Mouse (Mus musculus) MEL (cell line): Measurements from ENCODE around the gene Rps26. TPM values are rescaled to one million over a fixed set of nuclear protein-coding genes. Genes with fewer than 3 reads are reported as not detected.

Experiments used
- DNase-seq: peaks from one replicate; pipeline ENCODE4 v3.0.0; 2011; ENCODE audit warnings: low read depth, low spot score
- H3K27ac ChIP-seq: 2 replicates; pipeline ENCODE4 v1.5.1; 2012; ENCODE audit warnings: low read depth, mild to moderate bottlenecking, control low read depth, low read length, moderate library complexity; ENCODE audit not compliant: control insufficient read depth
- H3K27me3 ChIP-seq, 2 experiments: fragments of 150-350 bp in 1 of 2; sonication (generic) in 1 of 2; 2 replicates each; pipeline ENCODE4 v1.6.1; 2012; ENCODE audit warnings: low read length in 2 of 2, mild to moderate bottlenecking in 2 of 2, improper control_type of control experiment in 1 of 2, moderate library complexity in 1 of 2; ENCODE audit not compliant: insufficient read depth in 2 of 2, control insufficient read depth in 1 of 2
- H3K36me3 ChIP-seq, 2 experiments: 2 replicates each; pipeline ENCODE4 v1.6.1; 2012 to 2014; ENCODE audit warnings: low read length in 2 of 2, improper control_type of control experiment in 1 of 2, inconsistent platforms in 1 of 2, mild to moderate bottlenecking in 1 of 2; ENCODE audit not compliant: insufficient read depth in 2 of 2, control insufficient read depth in 1 of 2
- H3K4me1 ChIP-seq, 2 experiments: fragments of 150-350 bp in 1 of 2; sonication (generic) in 1 of 2; 2 replicates each; pipeline ENCODE4 v1.6.1; 2012; ENCODE audit warnings: low read length in 2 of 2, improper control_type of control experiment in 1 of 2, mild to moderate bottlenecking in 1 of 2; ENCODE audit not compliant: insufficient read depth in 2 of 2, control insufficient read depth in 1 of 2
- H3K4me3 ChIP-seq, 2 experiments: fragments of 150-350 bp in 1 of 2; sonication (generic) in 1 of 2; 2 replicates each; pipeline ENCODE4 v1.5.1; 2012; ENCODE audit warnings: low read depth in 2 of 2, low read length in 2 of 2, mild to moderate bottlenecking in 2 of 2, moderate library complexity in 2 of 2, control low read depth in 1 of 2, improper control_type of control experiment in 1 of 2; ENCODE audit not compliant: control insufficient read depth in 1 of 2, insufficient read depth in 1 of 2
- H3K79me2 ChIP-seq: 2 replicates; pipeline ENCODE4 v1.6.1; 2012; ENCODE audit warnings: mild to moderate bottlenecking, low read length, moderate library complexity; ENCODE audit not compliant: control insufficient read depth, poor library complexity, insufficient read depth
- H3K9ac ChIP-seq: 2 replicates; pipeline ENCODE4 v1.6.1; 2012; ENCODE audit warnings: low read depth, mild to moderate bottlenecking, control low read depth, low read length, moderate library complexity; ENCODE audit not compliant: control insufficient read depth, poor library complexity, severe bottlenecking
- H3K9me3 ChIP-seq: fragments of 150-350 bp; sonication (generic); replicated peaks from 2 replicates; pipeline ENCODE4 v1.6.1; 2012; ENCODE audit warnings: mild to moderate bottlenecking, low read length, improper control_type of control experiment, moderate library complexity; ENCODE audit not compliant: insufficient read depth
- BHLHE40 ChIP-seq: IDR thresholded peaks from 2 replicates; pipeline ENCODE4 v1.6.1; 2012; ENCODE audit warnings: low read depth, mild to moderate bottlenecking, inconsistent platforms, low read length, improper control_type of control experiment, borderline replicate concordance
- CHD1 ChIP-seq: IDR thresholded peaks from 2 replicates; pipeline ENCODE4 v1.6.1; 2012; ENCODE audit warnings: low read depth, mild to moderate bottlenecking, inconsistent platforms, low read length, improper control_type of control experiment
- CHD2 ChIP-seq: IDR thresholded peaks from 2 replicates; pipeline ENCODE4 v1.6.1; 2011; ENCODE audit warnings: low read length, improper control_type of control experiment
- CTCF ChIP-seq, 3 experiments: IDR thresholded peaks in 2 of 3; conservative IDR thresholded peaks in 1 of 3; 2 replicates each; pipeline ENCODE4 v1.5.1; 2011 to 2012; ENCODE audit warnings: low read length in 3 of 3, low read depth in 2 of 3, mild to moderate bottlenecking in 2 of 3, improper control_type of control experiment in 1 of 3, inconsistent platforms in 1 of 3, mixed read lengths in 1 of 3, moderate library complexity in 1 of 3; ENCODE audit not compliant: control insufficient read depth in 1 of 3, insufficient read depth in 1 of 3, poor library complexity in 1 of 3, severe bottlenecking in 1 of 3
- ELF1 ChIP-seq: IDR thresholded peaks from 2 replicates; pipeline ENCODE4 v1.6.1; 2014; ENCODE audit warnings: low read depth, mild to moderate bottlenecking, inconsistent platforms, low read length, improper control_type of control experiment, moderate library complexity
- MAFK ChIP-seq: IDR thresholded peaks from 2 replicates; pipeline ENCODE4 v1.6.1; 2011; ENCODE audit warnings: low read depth, mild to moderate bottlenecking, low read length, improper control_type of control experiment, borderline replicate concordance
- MAX ChIP-seq: IDR thresholded peaks from 2 replicates; pipeline ENCODE4 v1.6.1; 2011; ENCODE audit warnings: low read length, improper control_type of control experiment
- MXI1 ChIP-seq: IDR thresholded peaks from 2 replicates; pipeline ENCODE4 v1.6.1; 2011; ENCODE audit warnings: mild to moderate bottlenecking, low read depth, low read length, improper control_type of control experiment
- NELFE ChIP-seq: IDR thresholded peaks from 2 replicates; pipeline ENCODE4 v1.6.1; 2011; ENCODE audit warnings: low read depth, low read length, improper control_type of control experiment
- NRF1 ChIP-seq: IDR thresholded peaks from 2 replicates; pipeline ENCODE4 v1.6.1; 2014; ENCODE audit warnings: low read depth, mild to moderate bottlenecking, inconsistent platforms, low read length, improper control_type of control experiment, moderate library complexity; ENCODE audit not compliant: poor library complexity, insufficient read depth, severe bottlenecking
- POLR2AphosphoS5 ChIP-seq: IDR thresholded peaks from 2 replicates; pipeline ENCODE4 v1.6.1; 2012; ENCODE audit warnings: low read depth, borderline replicate concordance, mild to moderate bottlenecking, inconsistent platforms, low read length, moderate library complexity, mixed read lengths
- RAD21 ChIP-seq: IDR thresholded peaks from 2 replicates; pipeline ENCODE4 v1.6.1; 2011; ENCODE audit warnings: mild to moderate bottlenecking, low read depth, low read length, improper control_type of control experiment
- RCOR1 ChIP-seq: IDR thresholded peaks from 2 replicates; pipeline ENCODE4 v1.6.1; 2012; ENCODE audit warnings: low read depth, mild to moderate bottlenecking, inconsistent platforms, low read length, improper control_type of control experiment
- SIN3A ChIP-seq: IDR thresholded peaks from 2 replicates; pipeline ENCODE4 v1.6.1; 2012; ENCODE audit warnings: low read length, improper control_type of control experiment, inconsistent platforms
- SMC3 ChIP-seq: IDR thresholded peaks from 2 replicates; pipeline ENCODE4 v1.6.1; 2011; ENCODE audit warnings: low read depth, low read length, improper control_type of control experiment
- UBTF ChIP-seq: IDR thresholded peaks from 2 replicates; pipeline ENCODE4 v1.6.1; 2012; ENCODE audit warnings: low read depth, mild to moderate bottlenecking, inconsistent platforms, low read length, improper control_type of control experiment, moderate library complexity, borderline replicate concordance; ENCODE audit not compliant: insufficient read depth
- USF2 ChIP-seq, 2 experiments: IDR thresholded peaks; 2 replicates each; pipeline ENCODE4 v1.6.1; 2011 to 2012; ENCODE audit warnings: improper control_type of control experiment in 2 of 2, low read length in 2 of 2, borderline replicate concordance in 1 of 2, inconsistent platforms in 1 of 2, low read depth in 1 of 2, mild to moderate bottlenecking in 1 of 2; ENCODE audit not compliant: insufficient read depth in 1 of 2
- ZC3H11A ChIP-seq: IDR thresholded peaks from 2 replicates; pipeline ENCODE4 v1.6.1; 2012; ENCODE audit warnings: low read depth, mild to moderate bottlenecking, inconsistent platforms, low read length, improper control_type of control experiment
- ZKSCAN1 ChIP-seq: IDR thresholded peaks from 2 replicates; pipeline ENCODE4 v1.6.1; 2012; ENCODE audit warnings: low read depth, mild to moderate bottlenecking, inconsistent platforms, low read length, improper control_type of control experiment, moderate library complexity
- ZMIZ1 ChIP-seq: IDR thresholded peaks from 2 replicates; pipeline ENCODE4 v1.6.1; 2012; ENCODE audit warnings: low read depth, mild to moderate bottlenecking, inconsistent platforms, low read length, improper control_type of control experiment, moderate library complexity
- ZNF384 ChIP-seq: IDR thresholded peaks from 2 replicates; pipeline ENCODE4 v1.6.1; 2012; ENCODE audit warnings: low read depth, mild to moderate bottlenecking, inconsistent platforms, low read length, improper control_type of control experiment
- polyA plus RNA-seq, 2 experiments: library from polyadenylated mRNA; stranded (reverse) in 1 of 2; unstranded in 1 of 2; fragments of >175 nt in 1 of 2; fragments of >200 nt in 1 of 2; gene quantifications; 2 replicates each; pipeline versions ENCODE4 v1.2.1 to v1.2.4; 2012; ENCODE audit warnings: low replicate concordance in 2 of 2, low read depth in 1 of 2; ENCODE audit not compliant: insufficient read length in 2 of 2, insufficient read depth in 1 of 2, missing spikeins in 1 of 2
- total RNA-seq: library from RNA; depleted of rRNA; stranded (reverse); fragments of 300-350 nt; gene quantifications from 2 replicates; pipeline ENCODE4 v1.2.3, GENCODE M21; 2012

The Rps26 gene
- total and polyA plus RNA-seq, 3 experiments, result 2,523 to 2,530 TPM; not detected in 1

DNA sequence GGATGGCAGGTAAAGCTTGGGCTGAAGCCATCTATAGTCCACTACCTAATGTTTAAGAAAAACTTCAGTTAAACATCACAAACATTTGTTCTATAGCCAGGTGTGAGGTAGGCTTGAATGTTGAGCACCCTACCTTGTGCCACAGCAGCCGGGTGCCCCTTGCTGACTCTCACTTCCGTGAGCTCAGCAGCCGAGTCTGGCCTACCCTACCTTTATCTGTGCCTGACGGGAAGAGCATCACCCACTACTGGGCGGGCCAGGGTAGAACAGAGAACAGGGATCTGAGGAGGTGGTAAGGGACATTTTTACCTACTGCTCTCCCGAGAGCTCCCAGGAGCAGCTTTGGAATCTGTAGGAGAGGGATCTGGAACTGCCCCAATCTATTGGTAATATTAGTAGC is 16.2 kb upstream of the Rps26 start:
- H3K36me3 ChIP-seq, result no peaks in the 10 kb centered on the region
- TF ChIP-seq NRF1 (no peak), CTCF (IDR thresholded peaks at IDR 0.05 in 2 of 3, conservative IDR thresholded peaks at IDR 0.05 in 1 of 3; ENCODE audit: control insufficient read depth in 1 of 3, insufficient read depth in 1 of 3, low read depth in 2 of 3, low read length in 3 of 3, poor library complexity in 1 of 3, severe bottlenecking in 1 of 3) (no peak), USF2 (IDR thresholded peaks at IDR 0.05; ENCODE audit: borderline replicate concordance in 1 of 2, insufficient read depth in 1 of 2, low read depth in 1 of 2, low read length in 2 of 2) (no peak), ZMIZ1 (no peak), BHLHE40 (no peak), NELFE (no peak), CHD1 (no peak), ZC3H11A (no peak), SMC3 (no peak)
- TF ChIP-seq, all 39 proteins: peak for 0
- Histone ChIP-seq H3K9me3 (no peaks in the 10 kb centered on the region), H3K27ac (no peak overlapping the region), H3K4me1 (no peaks in the 10 kb centered on the region; a peak in 1 of 4 replicates), H3K4me3 (no peak overlapping the region), H3K9ac (no peak overlapping the region), H3K79me2 (no peaks in the 10 kb centered on the region), H3K27me3 (peaks cover 26 to 41% of the 10 kb centered on the region in 2 experiments)
- no peak for DNase-seq

DNA sequence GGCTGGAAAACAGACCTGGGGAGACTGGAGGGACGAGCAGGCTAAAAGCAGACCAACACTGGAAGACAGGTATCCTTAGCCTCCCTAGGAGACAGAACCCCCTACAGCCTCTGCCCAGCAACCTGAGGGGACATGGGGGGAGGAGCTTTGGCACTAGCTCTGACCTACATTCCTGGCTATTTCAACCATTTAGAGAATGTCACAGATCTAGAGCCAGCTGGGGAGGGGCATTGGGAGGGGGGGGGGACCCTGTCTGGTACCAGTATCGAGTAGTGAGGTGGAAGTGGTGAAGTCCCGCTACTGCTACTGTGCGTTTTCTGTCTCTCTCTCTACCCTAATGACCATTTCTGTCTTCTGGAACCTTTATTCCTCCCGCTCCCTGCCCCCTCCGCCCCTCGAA is 15.3 kb upstream of the Rps26 start:
- H3K9me3 ChIP-seq, result no peaks in the 10 kb centered on the region
- peaks cover 0 to 3% of the 10 kb centered on the region in 2 experiments; a peak in 2 of 4 replicates for H3K4me1 ChIP-seq
- no peak overlapping the region for H3K27ac ChIP-seq
- H3K9ac ChIP-seq, result no peak overlapping the region
- no peaks in the 10 kb centered on the region for H3K79me2 ChIP-seq
- no peaks in the 10 kb centered on the region for H3K36me3 ChIP-seq
- DNase-seq, result no peak
- TF ChIP-seq MXI1 (no peak), RAD21 (no peak), ELF1 (no peak), POLR2AphosphoS5 (no peak), RCOR1 (no peak), NELFE (no peak), ZNF384 (no peak), CHD1 (no peak), SIN3A (no peak), MAX (no peak), MAFK (no peak), CHD2 (no peak), ZKSCAN1 (no peak), UBTF (no peak), CTCF (IDR thresholded peaks at IDR 0.05 in 2 of 3, conservative IDR thresholded peaks at IDR 0.05 in 1 of 3; ENCODE audit: control insufficient read depth in 1 of 3, insufficient read depth in 1 of 3, low read depth in 2 of 3, low read length in 3 of 3, poor library complexity in 1 of 3, severe bottlenecking in 1 of 3) (no peak)
- peaks cover 23 to 33% of the 10 kb centered on the region in 2 experiments for H3K27me3 ChIP-seq
- H3K4me3 ChIP-seq, result no peak overlapping the region
